Comparison of ENCODE assay signal across 8 mouse cellular contexts in genomic region chr10:116196596-116197415, GRCm38 (mm10).
DNase-seq lines count a peak whose midpoint lies in the region; ATAC-seq and TF ChIP-seq lines count a peak whose summit lies in the region.

No protein-coding gene starts in this region.

- H3K27me3 ChIP-seq in kidney, embryonic 14.5 days (ENCODE audit: control insufficient read depth, insufficient read depth, low read length) = no peaks in the 10 kb centered on the region
- no peaks in the 10 kb centered on the region for H3K27me3 ChIP-seq in embryonic facial prominence, embryonic 10.5 days (replicated peaks; ENCODE audit: low read depth, poor library complexity, severe bottlenecking)
- H3K27me3 ChIP-seq in stomach, postnatal 0 days (ENCODE audit: control insufficient read depth, insufficient read depth, low read length) = no peaks in the 10 kb centered on the region

- DNase-seq in kidney, adult 18-20 months = no peak
- peak; percentile 68 for DNase-seq in Muller cell, postnatal 12 days (ENCODE audit: inconsistent ontology term)
- peak; percentile 42 for DNase-seq in embryonic facial prominence, embryonic 10.5 days (ENCODE audit: low spot score)
- DNase-seq in left cerebral cortex, postnatal 36 days (ENCODE audit: low spot score in 2 of 2) = peak; percentile 23 to 28
- DNase-seq in stomach, postnatal 0 days (ENCODE audit: low spot score) = no peak
- no peak for DNase-seq in thymus, postnatal 25 days
- DNase-seq in layer of hippocampus, postnatal 36 days = no peak

- H3K27ac ChIP-seq in kidney, embryonic 14.5 days (ENCODE audit: low read depth, low read length) = no peak overlapping the region
- no peak overlapping the region for H3K27ac ChIP-seq in embryonic facial prominence, embryonic 10.5 days (replicated peaks)
- H3K27ac ChIP-seq in stomach, postnatal 0 days (replicated peaks) = no peak overlapping the region

- ATAC-seq in kidney, embryonic 14.5 days (ENCODE audit: low FRiP score, low TSS enrichment) = 0 out of 2 replicates have a peak, but pooled peaks have one; percentile 13
- ATAC-seq in stomach, postnatal 0 days (ENCODE audit: low FRiP score, low TSS enrichment) = no peak

- 27% methylated on average over 14 of the region's 14 CpGs for WGBS in kidney, embryonic 14.5 days
- 20% methylated on average over 14 of the region's 14 CpGs for WGBS in embryonic facial prominence, embryonic 10.5 days
- 25% methylated on average over 14 of the region's 14 CpGs for WGBS in stomach, postnatal 0 days

- H3K36me3 ChIP-seq in kidney, embryonic 14.5 days (ENCODE audit: control insufficient read depth, insufficient read depth, low read length) = no peaks in the 10 kb centered on the region
- H3K36me3 ChIP-seq in embryonic facial prominence, embryonic 10.5 days (replicated peaks) = no peaks in the 10 kb centered on the region
- H3K36me3 ChIP-seq in stomach, postnatal 0 days (ENCODE audit: control insufficient read depth, insufficient read depth, low read length) = no peaks in the 10 kb centered on the region

- no peak overlapping the region for H3K4me3 ChIP-seq in kidney, embryonic 14.5 days (ENCODE audit: low read length)
- peak overlapping the region; percentile 28 for H3K4me3 ChIP-seq in embryonic facial prominence, embryonic 10.5 days
- H3K4me3 ChIP-seq in stomach, postnatal 0 days (ENCODE audit: low read depth, low read length) = no peak overlapping the region

- no peaks in the 10 kb centered on the region for H3K4me1 ChIP-seq in kidney, embryonic 14.5 days (ENCODE audit: control insufficient read depth, insufficient read depth, low read length)
- 0 out of 2 replicates have a peak, but pooled peaks cover 4% of the 10 kb centered on the region for H3K4me1 ChIP-seq in embryonic facial prominence, embryonic 10.5 days
- H3K4me1 ChIP-seq in stomach, postnatal 0 days (replicated peaks; ENCODE audit: control insufficient read depth, insufficient read depth) = no peaks in the 10 kb centered on the region

- H3K9me3 ChIP-seq in kidney, embryonic 14.5 days (ENCODE audit: control insufficient read depth, low read length) = no peaks in the 10 kb centered on the region
- H3K9me3 ChIP-seq in embryonic facial prominence, embryonic 10.5 days = no peaks in the 10 kb centered on the region
- no peaks in the 10 kb centered on the region for H3K9me3 ChIP-seq in stomach, postnatal 0 days (ENCODE audit: control insufficient read depth, low read length)

- TF ChIP-seq CTCF in stomach, postnatal 0 days (IDR thresholded peaks at IDR 0.05; ENCODE audit: low read depth) = peak; percentile 66

- no peak for TF ChIP-seq EP300 in stomach, postnatal 0 days (optimal IDR thresholded peaks at IDR 0.05)

- no peak overlapping the region; the same call in 1 of the 2 replicates for H3K4me2 ChIP-seq in kidney, embryonic 14.5 days (replicated peaks; ENCODE audit: low read depth, low read length)
- H3K4me2 ChIP-seq in stomach, postnatal 0 days (replicated peaks; ENCODE audit: low read depth) = no peak overlapping the region

- intact Hi-C loops in left cerebral cortex, postnatal 36 days (cut with DNase I) = loop anchor here (2.0 to 5.0 kb wide), 3 partner anchors 112 to 275 kb away; partner anchors contain the start of gene Ptprr

- no peak overlapping the region for H3K9ac ChIP-seq in kidney, embryonic 14.5 days (ENCODE audit: low read depth, low read length)
- no peak overlapping the region for H3K9ac ChIP-seq in stomach, postnatal 0 days (ENCODE audit: low read length)

Comparison
In these comparisons a context has a peak if more than half of its experiments do, and no peak if none do; other contexts are left out.
1. DNase-seq: peak in Muller cell, postnatal 12 days (single experiment), embryonic facial prominence, embryonic 10.5 days (single experiment) and left cerebral cortex, postnatal 36 days (2 of 2); none in kidney, adult 18-20 months (single experiment), stomach, postnatal 0 days (single experiment), thymus, postnatal 25 days (single experiment) and layer of hippocampus, postnatal 36 days (0 of 2).